Mouse (Mus musculus) gonadal fat pad, adult 2 months (tissue): ENCODE measurements around the gene Olfr530. TPM values are rescaled to one million over a fixed set of nuclear protein-coding genes. Genes with fewer than 3 reads are reported as not detected.

ENCODE experiments used
- DNase-seq: peaks from one replicate; pipeline ENCODE4 v3.0.0-alpha.2; 2012; ENCODE audit warnings: low read depth
- polyA plus RNA-seq: library from polyadenylated mRNA; depleted of rRNA; stranded (reverse); fragments of >200 nt; gene quantifications from 2 replicates; pipeline ENCODE4 v1.2.3, GENCODE M21; 2012; rRNA removed

The Olfr530 gene
- not detected in 2 replicates for polyA plus RNA-seq

DNA sequence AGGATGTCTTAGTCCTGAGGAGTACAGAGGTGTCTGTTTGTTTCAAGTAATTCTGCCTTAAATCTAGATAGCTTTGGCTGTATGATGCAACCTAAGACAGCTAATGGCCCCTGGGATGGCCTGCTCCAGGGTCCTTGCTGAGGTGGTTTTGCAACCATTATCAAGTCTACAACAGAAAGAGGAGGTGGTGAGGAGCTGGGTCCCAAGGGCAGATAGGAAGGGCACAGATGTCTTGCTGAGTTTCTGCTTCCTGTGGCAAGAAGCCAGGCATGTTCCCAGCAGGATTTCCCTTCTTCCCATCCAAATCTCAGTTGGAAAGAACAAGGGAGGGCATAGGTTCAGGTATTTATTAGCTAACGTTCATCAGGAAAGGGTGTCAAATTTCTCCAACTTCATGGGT lies at the start of gene Olfr530:
Gene Olfr530, minus strand, starts transcription at position 101 of the 400 bp plus-strand sequence.
- no peak for DNase-seq

DNA sequence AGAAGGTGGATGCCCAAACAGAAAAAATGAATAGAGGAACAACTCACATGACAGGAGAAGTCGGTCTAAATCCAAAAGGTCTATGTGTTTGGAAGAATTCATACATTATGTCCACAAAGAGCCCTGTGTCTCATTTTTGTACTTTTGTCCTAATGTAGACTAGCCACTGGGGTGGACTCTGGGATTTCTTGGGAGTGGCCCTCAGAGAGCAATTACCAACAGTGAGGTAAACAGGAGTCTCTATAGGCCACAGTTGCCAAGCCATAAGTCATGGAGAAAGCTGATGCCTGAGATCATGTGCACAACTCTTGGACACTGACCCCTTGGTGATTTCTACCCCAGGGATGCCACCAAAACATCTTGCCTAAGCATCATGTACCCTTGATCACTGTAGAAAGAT lies 45.4 kb upstream of the Olfr530 start, which contains the start of gene Olfr532:
Gene Olfr532, minus strand, starts transcription at position 101 of the 400 bp plus-strand sequence.
- DNase-seq, result no peak

DNA sequence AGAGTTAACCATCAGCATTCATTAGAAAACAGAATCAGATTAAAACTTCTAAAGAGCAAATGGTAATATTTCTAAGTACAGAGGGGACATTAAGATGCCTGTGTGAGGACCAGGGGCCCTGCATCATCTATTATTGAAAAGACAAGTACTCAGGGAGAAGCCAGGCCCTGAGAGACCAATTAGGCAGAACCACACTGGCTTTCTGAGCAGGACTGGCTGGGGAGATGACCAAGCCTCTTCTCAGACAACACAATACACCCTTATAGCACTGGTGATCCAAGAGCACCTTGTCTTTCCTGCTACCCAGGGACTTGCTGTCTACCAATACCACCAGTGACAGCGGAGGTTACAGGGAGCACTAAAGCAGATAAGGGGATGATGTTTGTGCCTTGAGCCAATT lies 26.7 kb upstream of the Olfr530 start, which contains the start of gene Olfr531:
Gene Olfr531, minus strand, starts transcription at position 101 of the 400 bp plus-strand sequence.
- DNase-seq, result no peak

DNA sequence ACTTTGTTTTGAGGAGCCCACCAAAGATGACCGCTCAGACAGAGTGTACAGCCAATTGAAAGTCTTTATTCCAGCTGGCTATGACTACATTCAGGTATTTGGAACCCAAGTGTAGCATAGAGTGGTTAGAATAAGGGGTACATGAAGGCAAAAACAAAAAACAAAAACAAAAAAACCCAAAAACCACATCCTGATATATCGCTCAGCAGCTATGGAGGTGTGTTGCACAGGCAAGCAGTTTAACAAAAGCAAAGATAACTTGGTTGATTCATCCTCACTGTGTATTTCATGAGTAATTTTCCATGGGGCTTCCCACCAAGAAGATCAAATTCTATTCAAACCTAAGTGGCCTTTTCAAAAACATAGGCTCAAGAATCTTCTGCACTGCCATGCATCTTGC lies 780 bp upstream of the Olfr530 start:
- DNase-seq, result no peak

DNA sequence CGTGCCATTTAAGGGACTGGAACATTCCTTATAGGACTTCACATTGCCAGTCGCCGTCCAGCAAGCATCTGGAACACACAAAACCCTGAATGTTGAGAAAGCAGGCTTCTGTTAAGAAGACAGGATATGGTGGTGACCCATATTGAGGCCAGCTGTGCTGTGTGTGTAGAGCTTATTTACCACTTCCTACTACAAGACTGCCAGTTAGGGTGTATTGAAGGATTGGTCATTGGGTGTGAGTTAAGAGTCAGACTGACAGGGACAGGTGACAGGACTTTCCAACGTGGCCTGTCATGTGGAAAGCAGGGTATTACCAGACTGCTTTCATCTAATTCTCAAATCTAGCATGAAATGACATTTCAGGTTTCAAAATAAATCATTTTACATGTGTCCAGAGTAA lies 1.8 kb downstream of the Olfr530 start:
- DNase-seq, result no peak

DNA sequence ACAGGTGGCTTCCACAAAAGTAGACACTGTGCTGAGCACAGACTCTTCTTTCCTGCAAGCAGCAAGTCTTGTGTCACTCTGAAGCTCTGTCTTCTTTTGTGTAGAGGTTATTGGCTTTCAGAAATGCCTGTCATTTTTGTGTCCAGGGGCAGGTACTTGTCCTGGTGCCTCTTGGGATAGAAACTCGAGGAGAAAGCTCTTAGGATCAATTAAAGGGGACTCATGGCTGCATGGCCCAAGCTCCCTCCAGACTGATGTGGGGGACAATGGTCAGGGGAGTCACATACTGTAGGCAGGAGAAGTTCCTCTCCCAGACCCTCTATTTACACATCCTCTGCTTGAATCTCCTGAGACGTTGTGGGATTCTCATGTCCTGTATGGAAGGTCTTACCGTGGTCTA lies 14.6 kb downstream of the Olfr530 start, which contains the start of gene Olfr60:
Gene Olfr60, minus strand, starts transcription at position 101 of the 400 bp plus-strand sequence.
- no peak for DNase-seq

DNA sequence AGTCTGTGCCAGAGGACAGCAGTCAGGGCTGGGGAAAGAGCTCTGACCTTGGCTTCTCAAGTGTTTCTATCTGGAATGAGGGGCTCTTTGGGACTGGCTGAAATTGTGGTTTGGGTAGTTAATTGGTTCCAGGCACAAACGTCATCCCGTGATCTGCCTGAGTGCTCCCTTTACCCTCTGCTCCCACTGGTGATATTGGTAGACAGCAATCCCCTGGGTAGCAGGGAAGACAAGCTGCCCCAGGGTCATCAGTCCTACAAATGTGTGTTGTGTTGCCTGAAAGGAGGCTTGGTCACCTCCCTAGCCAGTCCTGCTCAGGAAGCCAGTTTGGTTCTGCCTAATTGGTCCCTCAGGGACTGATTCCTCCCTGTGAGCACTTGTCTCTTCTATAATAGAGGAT lies 42.4 kb downstream of the Olfr530 start, which contains the start of gene Olfr527:
Gene Olfr527, plus strand, starts transcription at position 301 of the 400 bp plus-strand sequence.
- DNase-seq, result no peak

DNA sequence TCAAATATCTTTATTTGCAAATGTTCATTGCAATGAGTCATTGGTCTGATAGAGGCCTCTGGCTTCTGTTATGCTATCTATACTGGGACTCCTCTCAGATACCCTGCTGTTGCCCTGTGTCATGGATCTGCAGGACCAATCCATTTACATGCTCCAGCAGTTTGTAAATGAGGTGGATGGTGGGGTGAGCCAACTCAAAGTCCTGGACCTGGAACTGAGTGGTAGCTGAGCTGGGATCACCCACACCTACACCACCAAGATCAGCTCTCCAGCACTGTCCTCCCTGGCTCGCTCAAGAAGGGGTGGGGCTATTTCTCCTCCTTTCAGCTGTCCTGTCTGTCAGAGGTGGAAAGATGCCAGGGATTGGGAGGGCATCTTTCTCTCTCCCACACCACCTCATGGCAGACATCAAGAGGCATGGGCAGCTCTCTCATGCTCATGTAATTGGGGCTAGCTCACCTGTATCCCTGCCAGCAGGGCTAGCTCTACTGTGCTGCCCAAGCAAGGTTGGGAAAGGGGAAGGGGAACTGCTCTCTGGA lies 46.3 kb downstream of the Olfr530 start:
- no peak for DNase-seq

Other genes with a start within 250 kb of the Olfr530 start
- 28.9 and 56.7 TPM in 2 replicates for gene Mtg1, start 238.8 kb downstream of the Olfr530 start, polyA plus RNA-seq
- 0.70 and 0.72 TPM in 2 replicates for gene Sprn, start 221.5 kb downstream of the Olfr530 start, polyA plus RNA-seq
- not detected in 2 replicates for gene Olfr522, start 211.6 kb downstream of the Olfr530 start, polyA plus RNA-seq
- gene Olfr523, start 203.1 kb downstream of the Olfr530 start, polyA plus RNA-seq, result 0.08 TPM in 1 of 2 replicates, not detected in the other
- not detected in 2 replicates for gene Olfr524, start 170.4 kb downstream of the Olfr530 start, polyA plus RNA-seq
- gene Cd163l1, start 158.1 kb downstream of the Olfr530 start, polyA plus RNA-seq, result 0.42 and 0.72 TPM in 2 replicates
- 0.13 and 0.14 TPM in 2 replicates for gene 5830411N06Rik, start 129.0 kb downstream of the Olfr530 start, polyA plus RNA-seq
- not detected in 2 replicates for gene Olfr525, start 55.5 kb downstream of the Olfr530 start, polyA plus RNA-seq
- gene Olfr527, start 42.3 kb downstream of the Olfr530 start, polyA plus RNA-seq, result not detected in 2 replicates
- gene Olfr60, start 14.7 kb downstream of the Olfr530 start, polyA plus RNA-seq, result not detected in 2 replicates
- not detected in 2 replicates for gene Olfr531, start 26.6 kb upstream of the Olfr530 start, polyA plus RNA-seq
- not detected in 2 replicates for gene Olfr532, start 45.3 kb upstream of the Olfr530 start, polyA plus RNA-seq
- not detected in 2 replicates for gene Olfr533, start 87.0 kb upstream of the Olfr530 start, polyA plus RNA-seq
- gene Olfr535, start 107.9 kb upstream of the Olfr530 start, polyA plus RNA-seq, result not detected in 2 replicates
- 0.04 and 0.11 TPM in 2 replicates for gene Olfr536, start 131.1 kb upstream of the Olfr530 start, polyA plus RNA-seq
- gene Olfr538, start 191.6 kb upstream of the Olfr530 start, polyA plus RNA-seq, result not detected in 2 replicates
- gene Olfr46, start 224.9 kb upstream of the Olfr530 start, polyA plus RNA-seq, result not detected in 2 replicates